Mouse (Mus musculus) pancreas, adult 10 weeks (tissue): ENCODE data around the gene Olfr1290. TPM values are rescaled to one million over a fixed set of nuclear protein-coding genes. Genes with fewer than 3 reads are reported as not detected.

Experiments
- polyA plus RNA-seq: library from polyadenylated mRNA; stranded (reverse); fragments of 350-450 nt; fragmentation: Illumina TruSeq; extraction: RNeasy Lipid Tissue Mini Kit (QIAGEN cat#74804); gene quantifications from one replicate; pipeline ENCODE4 v1.2.3, GENCODE M21; 2015; ENCODE audit warnings: low read depth, low replicate concordance; ENCODE audit not compliant: insufficient read depth

Olfr1290 gene
- not detected for polyA plus RNA-seq

GRCm38 (mm10) chr2:111493729-111494128 lies at the start of gene Olfr1290:
Gene Olfr1290 (minus strand): TSS chr2:111493829.

GRCm38 (mm10) chr2:111540191-111540590 lies 46.6 kb upstream of the Olfr1290 start, which contains the start of gene Olfr1294:
Gene Olfr1294 (minus strand): TSS chr2:111540291.

GRCm38 (mm10) chr2:111524903-111525302 lies 31.3 kb upstream of the Olfr1290 start, which contains the start of gene Olfr1293-ps:
Gene Olfr1293-ps (plus strand): TSS chr2:111525203.

GRCm38 (mm10) chr2:111496880-111497279 lies 3.3 kb upstream of the Olfr1290 start, which contains the start of gene Olfr1291-ps1:
Gene Olfr1291-ps1 (plus strand): TSS chr2:111497180.

GRCm38 (mm10) chr2:111480519-111480918 lies 13.1 kb downstream of the Olfr1290 start, which contains the start of gene Olfr1289:
Gene Olfr1289 (plus strand): TSS chr2:111480819.

GRCm38 (mm10) chr2:111473801-111474200 lies 19.8 kb downstream of the Olfr1290 start, which contains the start of gene Olfr1288:
Gene Olfr1288 (plus strand): TSS chr2:111474101.

GRCm38 (mm10) chr2:111448842-111449241 lies 44.8 kb downstream of the Olfr1290 start, which contains the start of gene Olfr1287:
Gene Olfr1287 (plus strand): TSS chr2:111449142.

Other genes with a start within 250 kb of the Olfr1290 start
- gene Olfr1276, start 239.3 kb downstream of the Olfr1290 start, polyA plus RNA-seq = not detected
- not detected for gene Olfr1277, start 219.7 kb downstream of the Olfr1290 start, polyA plus RNA-seq
- gene Olfr1278, start 203.7 kb downstream of the Olfr1290 start, polyA plus RNA-seq = not detected
- not detected for gene Olfr1279, start 193.2 kb downstream of the Olfr1290 start, polyA plus RNA-seq
- gene Olfr1280, start 179.8 kb downstream of the Olfr1290 start, polyA plus RNA-seq = not detected
- gene Olfr1281, start 167.3 kb downstream of the Olfr1290 start, polyA plus RNA-seq = not detected
- gene Olfr1282, start 157.8 kb downstream of the Olfr1290 start, polyA plus RNA-seq = not detected
- not detected for gene Olfr1283, start 127.0 kb downstream of the Olfr1290 start, polyA plus RNA-seq
- not detected for gene Olfr1284, start 118.3 kb downstream of the Olfr1290 start, polyA plus RNA-seq
- not detected for gene Olfr1286, start 70.7 kb downstream of the Olfr1290 start, polyA plus RNA-seq
- gene Olfr1287, start 44.7 kb downstream of the Olfr1290 start, polyA plus RNA-seq = not detected
- gene Olfr1288, start 19.7 kb downstream of the Olfr1290 start, polyA plus RNA-seq = not detected
- not detected for gene Olfr1289, start 13.0 kb downstream of the Olfr1290 start, polyA plus RNA-seq
- not detected for gene Olfr1291-ps1, start 3.4 kb upstream of the Olfr1290 start, polyA plus RNA-seq
- gene Olfr1293-ps, start 31.4 kb upstream of the Olfr1290 start, polyA plus RNA-seq = not detected
- gene Olfr1294, start 46.5 kb upstream of the Olfr1290 start, polyA plus RNA-seq = not detected
- not detected for gene Olfr1295, start 75.9 kb upstream of the Olfr1290 start, polyA plus RNA-seq
- gene Olfr1297, start 132.7 kb upstream of the Olfr1290 start, polyA plus RNA-seq = not detected
- not detected for gene Olfr1298, start 155.4 kb upstream of the Olfr1290 start, polyA plus RNA-seq
- gene Olfr1299, start 167.6 kb upstream of the Olfr1290 start, polyA plus RNA-seq = not detected